9 mouse cellular contexts compared by ENCODE assay signal in genomic region chr16:46495201-46495600, GRCm38 (mm10). TPM values are rescaled to one million over a fixed set of nuclear protein-coding genes. Genes with fewer than 3 reads are reported as not detected.
A peak's percentile ranks its signal among the peaks of the same experiment; 100 is the strongest.
DNase-seq lines count a peak whose midpoint lies in the region; ATAC-seq and TF ChIP-seq lines count a peak whose summit lies in the region.
"Had no signal": no experiment of that assay in that cellular context is flagged by ENCODE, and none has a peak within 500 bp of the region (broad histone marks: within the 10 kb centered on the region; RNA-seq: fewer than 3 reads in every experiment).

No protein-coding gene starts in this region.

- ATAC-seq in liver, embryonic 11.5 days (replicated peaks; ENCODE audit: low FRiP score): no peak
- no peak for ATAC-seq in embryonic facial prominence, embryonic 15.5 days (ENCODE audit: insufficient number of reproducible peaks, low FRiP score, low TSS enrichment, low read depth)
- ATAC-seq in intestine, embryonic 15.5 days: no peak
- no peak for ATAC-seq in CD4-positive, CD25-positive, alpha-beta regulatory T cell, adult 4 months

- peaks cover 57% of the 10 kb centered on the region for H3K79me2 ChIP-seq in myocyte (ENCODE audit: control insufficient read depth, insufficient read depth)

- 39% methylated on average over 3 of the region's 3 CpGs for WGBS in liver, embryonic 11.5 days
- WGBS in embryonic facial prominence, embryonic 15.5 days: 28% methylated on average over 3 of the region's 3 CpGs
- 16% methylated on average over 3 of the region's 3 CpGs for WGBS in intestine, embryonic 15.5 days

- peak overlapping the region; percentile 70 for H3K4me3 ChIP-seq in liver, embryonic 11.5 days (ENCODE audit: low read depth, low read length)
- peak overlapping the region; percentile 83 for H3K4me3 ChIP-seq in embryonic facial prominence, embryonic 15.5 days (replicated peaks)
- H3K4me3 ChIP-seq in intestine, embryonic 15.5 days (replicated peaks): peak overlapping the region; percentile 92
- H3K4me3 ChIP-seq in myocyte: peak overlapping the region; percentile 43

- no peaks in the 10 kb centered on the region for H3K4me1 ChIP-seq in liver, embryonic 11.5 days (replicated peaks; ENCODE audit: control insufficient read depth, insufficient read depth, low read length)
- no peaks in the 10 kb centered on the region; the same call in 1 of the 2 replicates for H3K4me1 ChIP-seq in embryonic facial prominence, embryonic 15.5 days
- H3K4me1 ChIP-seq in intestine, embryonic 15.5 days (replicated peaks): no peaks in the 10 kb centered on the region; the same call in 1 of the 2 replicates

- H3K4me2 ChIP-seq in liver, embryonic 11.5 days: peak overlapping the region; percentile 83
- peak overlapping the region; percentile 83 for H3K4me2 ChIP-seq in embryonic facial prominence, embryonic 15.5 days (replicated peaks)
- H3K4me2 ChIP-seq in intestine, embryonic 15.5 days (replicated peaks): peak overlapping the region; percentile 75
- H3K4me2 ChIP-seq in myocyte (ENCODE audit: low read depth): peak overlapping the region; percentile 65

- H3K9me3 ChIP-seq in liver, embryonic 11.5 days (ENCODE audit: control insufficient read depth, low read length): no peaks in the 10 kb centered on the region
- no peaks in the 10 kb centered on the region for H3K9me3 ChIP-seq in embryonic facial prominence, embryonic 15.5 days (replicated peaks)
- no peaks in the 10 kb centered on the region for H3K9me3 ChIP-seq in intestine, embryonic 15.5 days

- H3K36me3 ChIP-seq in liver, embryonic 11.5 days (ENCODE audit: control insufficient read depth, insufficient read depth, low read length): no peaks in the 10 kb centered on the region
- no peaks in the 10 kb centered on the region for H3K36me3 ChIP-seq in embryonic facial prominence, embryonic 15.5 days
- H3K36me3 ChIP-seq in intestine, embryonic 15.5 days: no peaks in the 10 kb centered on the region
- no peaks in the 10 kb centered on the region for H3K36me3 ChIP-seq in myocyte (ENCODE audit: control insufficient read depth, insufficient read depth)

- H3K27me3 ChIP-seq in liver, embryonic 11.5 days (replicated peaks; ENCODE audit: control insufficient read depth, insufficient read depth, low read length): peaks cover 28% of the 10 kb centered on the region
- no peaks in the 10 kb centered on the region for H3K27me3 ChIP-seq in embryonic facial prominence, embryonic 15.5 days
- H3K27me3 ChIP-seq in intestine, embryonic 15.5 days (replicated peaks): no peaks in the 10 kb centered on the region
- H3K27me3 ChIP-seq in myocyte (ENCODE audit: control insufficient read depth, insufficient read depth, insufficient read length): no peaks in the 10 kb centered on the region

- no peak overlapping the region for H3K27ac ChIP-seq in liver, embryonic 11.5 days (ENCODE audit: low read depth, low read length)
- no peak overlapping the region for H3K27ac ChIP-seq in embryonic facial prominence, embryonic 15.5 days (replicated peaks)
- H3K27ac ChIP-seq in intestine, embryonic 15.5 days: no peak overlapping the region

- TF ChIP-seq POLR2A in myocyte (IDR thresholded peaks at IDR 0.05; ENCODE audit: insufficient read length, low read depth): no peak

- no peak overlapping the region for H3ac ChIP-seq in myocyte (ENCODE audit: control insufficient read depth, insufficient read length)

- no peak for DNase-seq in liver, embryonic 11.5 days (ENCODE audit: low spot score)
- no peak for DNase-seq in liver
- DNase-seq in thymus, postnatal 14 days: no peak
- DNase-seq in layer of hippocampus, adult 9-11 months: no peak

- H3K9ac ChIP-seq in liver, embryonic 11.5 days (ENCODE audit: low read depth, low read length): no peak overlapping the region
- peak overlapping the region; percentile 76; the same call in 1 of the 2 replicates for H3K9ac ChIP-seq in embryonic facial prominence, embryonic 15.5 days
- H3K9ac ChIP-seq in intestine, embryonic 15.5 days: 0 out of 2 replicates have a peak overlapping the region, but pooled peaks have one; percentile 20

TF ChIP-seq in myocyte, 11 proteins besides CTCF, POLR2A, EP300 and RAD21:
- TF ChIP-seq E2F4 (IDR thresholded peaks at IDR 0.05; ENCODE audit: insufficient read depth): no peak
- no peak for TF ChIP-seq MAX (IDR thresholded peaks at IDR 0.05; ENCODE audit: low read depth)
- TF ChIP-seq POLR2AphosphoS2 (IDR thresholded peaks at IDR 0.05; ENCODE audit: insufficient read length, low read depth): no peak
- no peak for TF ChIP-seq TCF3 (IDR thresholded peaks at IDR 0.05; ENCODE audit: insufficient read length, low read depth)
- TF ChIP-seq CEBPB (IDR thresholded peaks at IDR 0.05; ENCODE audit: insufficient read depth, poor library complexity, severe bottlenecking): no peak
- no peak for TF ChIP-seq MYOG (IDR thresholded peaks at IDR 0.05; ENCODE audit: control insufficient read depth in 1 of 3, insufficient read depth in 1 of 3, insufficient read length in 2 of 3, low read depth in 2 of 3)
- TF ChIP-seq USF1 (IDR thresholded peaks at IDR 0.05; ENCODE audit: low read depth): no peak
- TF ChIP-seq REST (IDR thresholded peaks at IDR 0.05; ENCODE audit: insufficient read depth, insufficient read length): no peak
- no peak for TF ChIP-seq MYOD1 (IDR thresholded peaks at IDR 0.05; ENCODE audit: control insufficient read depth in 1 of 3, insufficient read length in 2 of 3, low read depth in 2 of 3)
- no peak for TF ChIP-seq SRF (IDR thresholded peaks at IDR 0.05; ENCODE audit: control insufficient read depth, insufficient read length, low read depth)
- no peak for TF ChIP-seq TCF12 (IDR thresholded peaks at IDR 0.05; ENCODE audit: insufficient read depth, poor library complexity, severe bottlenecking)

RNA-seq across cellular contexts. Expression of gene Nectin3, which starts 3.1 kb away (rescaled TPM):
- polyA plus RNA-seq in liver, embryonic 11.5 days (2014; fragmentation: Nextera tagmentation; extraction: Ambion mirVana): 11.0 and 13.4 TPM in 2 replicates
- 32.3 and 36.4 TPM in 2 replicates for polyA plus RNA-seq in embryonic facial prominence, embryonic 15.5 days (2015; fragmentation: Nextera tagmentation; extraction: Ambion mirVana)
- 43.6 and 44.9 TPM in 2 replicates for polyA plus RNA-seq in intestine, embryonic 15.5 days (2015; fragmentation: Nextera tagmentation; extraction: Ambion mirVana)
- polyA plus RNA-seq in myocyte (2012; fragmentation: generic; extraction: Trizol): 8.1 TPM
- not detected for polyA plus RNA-seq in CD4-positive, CD25-positive, alpha-beta regulatory T cell, adult 4 months (2017; shearing (Covaris generic))
- polyA plus RNA-seq: erythroblast, embryonic 14.5 days had no signal
